Mouse (Mus musculus): Measurements from ENCODE around the gene Gpr68.

Gene Gpr68

GRCm38 (mm10) chr12:100907598-100908297 is at the start of gene Gpr68:
TSS of gene Gpr68 (minus strand) at chr12:100908198.
- peak; percentile 42 for DNase-seq (ENCODE audit: low read depth, low spot score)

GRCm38 (mm10) chr12:100957257-100957656 is 49.3 kb upstream of the Gpr68 start:
- no peak for DNase-seq (ENCODE audit: low read depth, low spot score)

GRCm38 (mm10) chr12:100956825-100957224 is 48.8 kb upstream of the Gpr68 start:
- no peak for DNase-seq (ENCODE audit: low read depth, low spot score)

- DNase-seq (ENCODE audit: low read depth, low spot score), result no peak
Measured at GRCm38 (mm10) chr12:100956028-100956427, 48.0 kb upstream of the Gpr68 start.

DNA sequence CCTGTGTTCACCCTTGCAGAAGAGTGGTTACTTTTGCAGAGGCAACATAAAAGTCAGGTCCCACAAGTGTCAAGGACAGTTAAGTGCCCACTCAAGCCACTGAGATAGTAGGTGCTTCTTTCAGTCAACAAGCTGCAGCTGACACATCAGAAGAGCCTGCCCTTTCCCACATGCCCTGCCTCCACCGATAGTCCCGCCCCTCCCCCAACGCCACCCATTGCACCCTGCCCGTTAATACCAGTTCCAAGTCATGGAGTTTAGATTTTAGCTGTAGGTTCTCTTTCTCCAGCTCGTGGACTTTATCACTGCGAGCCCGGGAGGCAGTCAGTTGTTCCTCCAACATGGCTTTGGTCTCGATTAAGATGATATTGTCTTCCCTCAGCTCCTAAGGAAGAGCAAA is 45.9 kb upstream of the Gpr68 start:
- DNase-seq (ENCODE audit: low read depth, low spot score), result no peak

DNA sequence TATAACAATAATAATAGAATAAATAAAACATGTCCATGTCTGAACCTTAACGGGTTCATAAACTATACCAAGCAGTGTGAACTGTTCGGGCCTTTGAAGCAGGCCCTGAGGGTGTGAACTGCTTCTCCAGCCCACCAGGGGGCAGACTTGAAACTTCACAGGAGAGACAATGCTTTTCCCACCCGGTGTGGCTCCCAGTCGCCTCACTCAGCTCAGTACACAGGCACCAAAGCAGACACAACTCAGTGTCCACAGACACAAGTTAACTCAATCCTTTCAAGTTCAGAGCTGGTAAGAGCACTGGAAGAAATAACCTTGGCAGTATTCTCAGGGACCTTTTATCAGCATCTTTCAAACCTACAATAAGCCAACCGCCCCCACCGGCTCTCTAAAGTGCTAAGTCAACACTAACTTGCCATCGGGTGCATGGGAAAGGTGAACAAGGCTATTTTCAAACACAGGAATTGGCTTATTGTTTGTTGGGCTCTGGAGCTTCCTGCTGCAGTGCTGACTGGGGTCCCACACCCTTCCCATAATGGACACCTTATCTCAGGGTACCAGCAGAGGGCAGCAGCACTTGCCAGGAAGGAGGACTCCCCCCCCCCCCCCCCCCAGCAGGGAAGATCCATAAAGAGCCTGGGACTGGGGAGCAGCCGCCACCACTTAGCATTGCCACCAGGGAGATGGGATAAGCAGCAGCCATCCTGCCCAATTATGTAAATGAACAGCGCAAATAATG is 44.4 kb upstream of the Gpr68 start:
- peak; percentile 79 for DNase-seq (ENCODE audit: low read depth, low spot score)

DNA sequence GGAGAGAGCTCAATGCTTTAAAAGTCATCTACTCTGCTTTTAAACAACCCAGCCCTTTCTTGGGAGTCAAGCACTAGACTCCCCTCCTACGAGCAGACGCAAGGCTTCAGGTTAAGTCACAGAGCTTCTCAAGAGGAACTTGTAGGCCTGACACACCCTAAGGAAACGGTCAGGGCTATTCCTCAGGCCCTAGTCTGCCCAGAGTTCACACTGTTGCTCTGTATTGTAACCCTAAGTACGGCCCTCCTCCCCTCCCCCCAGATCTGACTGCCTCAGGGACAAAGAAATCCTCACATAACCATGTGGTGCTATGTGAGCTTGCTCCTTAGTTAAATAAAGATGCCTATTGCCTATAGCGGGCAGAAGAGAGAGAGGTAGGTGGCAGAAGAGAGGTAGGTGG is 41.1 kb upstream of the Gpr68 start:
- DNase-seq (ENCODE audit: low read depth, low spot score), result no peak

GRCm38 (mm10) chr12:100948021-100948420 is 40.0 kb upstream of the Gpr68 start:
- no peak for DNase-seq (ENCODE audit: low read depth, low spot score)

DNA sequence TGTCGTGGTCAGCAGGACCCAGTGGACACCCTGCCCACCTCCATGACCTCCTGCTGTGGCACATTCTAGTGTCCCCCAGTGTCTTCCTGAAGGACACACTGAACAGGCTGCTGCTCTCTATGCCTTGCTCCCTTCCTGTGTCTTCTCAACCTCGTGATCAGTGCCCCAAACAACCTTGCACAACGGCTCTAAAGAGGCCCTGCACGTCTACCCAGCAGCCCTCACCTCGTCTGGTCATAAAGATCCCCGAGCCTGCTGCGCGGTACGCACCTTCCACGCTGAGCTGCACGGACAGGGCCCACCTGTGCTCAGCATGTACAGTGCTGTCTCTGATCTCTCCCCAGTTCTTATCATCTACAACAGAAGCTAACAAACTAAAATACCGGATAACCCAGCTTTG is 38.0 kb upstream of the Gpr68 start:
- DNase-seq (ENCODE audit: low read depth, low spot score), result no peak

GRCm38 (mm10) chr12:100945501-100945900 is 37.5 kb upstream of the Gpr68 start:
- DNase-seq (ENCODE audit: low read depth, low spot score), result no peak

- no peak for DNase-seq (ENCODE audit: low read depth, low spot score)
Measured at GRCm38 (mm10) chr12:100944921-100945336, 36.9 kb upstream of the Gpr68 start.

- DNase-seq (ENCODE audit: low read depth, low spot score), result no peak
Measured at GRCm38 (mm10) chr12:100943146-100943545, 35.1 kb upstream of the Gpr68 start.

DNA sequence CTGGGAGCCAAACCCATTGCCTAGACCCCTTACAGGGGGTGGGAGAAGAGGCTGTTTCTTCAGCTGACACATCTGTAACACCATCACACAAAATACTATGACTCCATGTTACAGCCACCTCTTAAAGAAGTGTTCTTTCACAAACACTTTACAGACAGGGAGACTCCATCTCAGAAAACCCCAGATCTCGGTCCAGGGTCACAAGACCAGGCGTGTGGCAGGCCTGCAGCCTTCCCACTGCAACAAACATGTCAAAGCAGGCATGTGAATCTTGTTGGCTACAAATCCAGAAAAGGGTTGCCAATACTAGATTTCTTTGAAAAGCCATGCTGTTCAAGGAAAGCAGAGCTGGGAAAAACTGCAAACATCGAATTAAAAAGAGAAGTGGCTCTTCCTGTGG is 33.4 kb upstream of the Gpr68 start:
- no peak for DNase-seq (ENCODE audit: low read depth, low spot score)

- DNase-seq (ENCODE audit: low read depth, low spot score), result no peak
Measured at GRCm38 (mm10) chr12:100937441-100938360, 29.7 kb upstream of the Gpr68 start.

DNA sequence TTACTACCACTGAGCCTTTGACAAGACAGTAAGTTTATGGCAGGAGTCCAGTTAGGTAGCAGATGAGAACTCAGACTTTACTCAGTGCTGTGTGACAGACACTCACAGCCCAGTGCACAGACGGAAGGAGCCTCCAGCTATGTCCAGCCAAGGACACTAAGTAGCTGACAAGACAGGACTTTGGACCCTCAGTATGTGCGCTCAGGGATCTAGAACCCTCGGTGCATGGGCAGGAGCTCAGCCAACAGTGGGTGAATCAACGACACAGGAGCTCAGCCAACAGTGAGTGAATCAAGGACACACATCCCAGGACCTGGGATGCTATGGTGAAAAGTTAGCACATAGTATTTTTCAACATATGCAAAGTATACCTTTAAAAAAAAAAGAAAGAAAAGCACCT is 28.7 kb upstream of the Gpr68 start:
- no peak for DNase-seq (ENCODE audit: low read depth, low spot score)

- peak; percentile 74 for DNase-seq (ENCODE audit: low read depth, low spot score)
Measured at GRCm38 (mm10) chr12:100936116-100936515, 28.1 kb upstream of the Gpr68 start.

GRCm38 (mm10) chr12:100934796-100935195 is 26.8 kb upstream of the Gpr68 start:
- no peak for DNase-seq (ENCODE audit: low read depth, low spot score)

DNA sequence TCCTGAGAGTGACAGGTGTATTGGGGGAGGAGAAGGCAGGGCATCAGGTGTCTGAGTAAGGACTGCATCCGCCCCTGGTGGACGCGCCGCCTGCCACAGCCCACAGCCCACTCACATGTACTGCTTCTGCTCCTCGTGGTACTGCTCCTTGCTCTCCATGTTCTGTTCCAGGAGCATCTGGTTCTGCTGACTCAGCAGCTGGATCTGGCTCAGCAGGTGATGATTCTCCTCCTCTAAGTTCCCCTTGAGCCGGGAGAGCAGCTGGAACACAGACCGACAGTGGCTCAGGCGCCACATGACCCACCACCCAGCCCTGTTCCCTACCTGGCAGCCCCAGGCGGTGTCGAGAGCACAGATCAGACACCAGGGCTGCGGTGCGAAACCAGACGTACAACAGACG is 23.7 kb upstream of the Gpr68 start:
- DNase-seq (ENCODE audit: low read depth, low spot score), result no peak

DNA sequence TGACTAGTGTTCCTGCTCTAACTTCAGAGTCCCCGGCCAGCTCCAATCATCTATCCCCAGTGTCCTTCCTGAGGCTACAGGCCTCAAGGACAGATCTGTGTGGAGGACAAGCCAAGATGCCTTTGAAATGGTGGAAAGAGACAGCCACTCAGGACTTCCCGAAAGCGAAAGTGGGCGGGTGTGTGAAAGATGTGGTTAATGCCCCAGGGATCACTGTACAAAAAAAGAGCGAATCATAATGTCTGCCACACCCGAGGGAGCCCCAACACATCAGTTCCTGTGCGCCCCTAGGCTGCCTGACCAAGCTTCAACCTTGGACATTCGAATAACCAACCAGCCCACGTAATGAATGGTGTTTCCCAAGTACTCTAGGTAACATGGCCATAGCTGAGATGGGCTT is 20.3 kb upstream of the Gpr68 start:
- peak; percentile 33 for DNase-seq (ENCODE audit: low read depth, low spot score)

GRCm38 (mm10) chr12:100925644-100926619 is 17.9 kb upstream of the Gpr68 start:
- peak; percentile 74 for DNase-seq (ENCODE audit: low read depth, low spot score)

Measured in CD4-positive helper T cell, adult 2 months (primary cell).